Mouse (Mus musculus): ENCODE data around the gene Kdm2a. TPM values are rescaled to one million over a fixed set of nuclear protein-coding genes. Genes with fewer than 3 reads are reported as not detected.

Gene Kdm2a
- total RNA-seq, 2 experiments from 2014 or later = 50.4 to 54.4 TPM

DNA sequence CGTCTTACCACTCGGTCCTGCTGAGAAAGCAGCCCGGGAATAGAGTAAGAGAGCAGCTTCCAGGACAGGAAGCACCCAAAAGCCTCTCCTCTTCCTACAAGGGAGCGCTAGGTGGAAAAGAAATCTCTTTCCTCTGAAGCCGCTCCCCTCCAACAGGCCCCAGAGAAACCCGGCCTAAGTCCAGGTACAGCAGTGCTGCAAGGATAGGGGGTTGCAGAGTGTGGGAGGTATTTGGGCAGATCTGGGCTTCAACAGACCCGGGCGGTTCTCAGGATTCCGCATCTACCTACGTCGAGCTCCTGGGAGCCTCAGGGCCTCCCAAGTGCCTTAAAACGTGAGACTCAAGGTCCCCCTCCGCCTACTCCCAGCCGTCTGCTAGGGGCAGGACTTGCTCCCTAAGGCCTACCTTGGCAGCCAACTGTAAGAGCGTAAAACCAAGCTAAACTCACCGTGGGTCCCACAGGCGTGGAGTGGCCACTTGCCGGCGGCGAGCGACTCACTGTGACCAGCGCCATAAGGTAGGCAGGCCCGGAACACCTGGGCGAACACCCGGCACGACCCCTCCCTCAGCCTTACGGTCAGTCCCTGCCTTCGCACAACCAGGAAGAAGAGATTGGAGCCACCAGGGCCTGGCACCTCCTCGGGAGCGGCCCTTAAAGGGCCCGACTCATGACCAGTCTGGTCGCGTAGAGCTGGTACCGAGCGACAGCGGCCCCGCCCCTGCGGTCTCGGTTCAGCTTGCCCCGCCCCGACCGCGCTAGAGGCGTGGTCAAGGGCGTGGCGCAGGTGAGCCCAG is 129.3 kb downstream of the Kdm2a start, which contains the start of gene Ssh3:
Gene Ssh3 (minus strand): TSS at position 615 of the 796 bp plus-strand sequence.
- DNase-seq = peak; percentile 58 to 64
- intact Hi-C loops (cut with DNase I) = no loop called here

DNA sequence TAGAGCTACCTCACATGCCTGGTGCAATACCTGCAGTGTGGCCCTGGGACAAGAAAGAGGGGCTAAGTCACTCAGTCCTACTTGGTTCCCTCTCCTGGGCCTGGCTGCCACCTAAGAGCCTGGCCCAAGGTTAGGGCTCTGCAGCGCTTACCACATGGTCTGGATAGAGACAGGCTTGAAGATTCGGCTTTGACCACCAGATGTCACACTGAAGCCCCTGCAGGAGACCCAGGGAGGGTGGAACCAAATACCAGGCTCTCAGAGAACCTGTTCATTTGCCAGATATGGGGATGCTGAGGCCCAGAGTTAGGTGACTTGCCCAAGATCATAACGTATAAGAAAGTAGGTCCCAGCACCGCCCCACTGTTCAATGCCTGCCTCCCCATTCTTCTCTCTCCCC is 132.1 kb downstream of the Kdm2a start:
- DNase-seq = no peak
- intact Hi-C loops (cut with DNase I) = no loop called here

Other genes with a start within 250 kb of the Kdm2a start
- gene Coro1b, start 249.7 kb downstream of the Kdm2a start, total RNA-seq (2021) = 10 to 100 TPM; 87.2 to 90.7 TPM
- 1 to 10 TPM; 1.6 to 2.2 TPM for gene Ptprcap, start 244.7 kb downstream of the Kdm2a start, total RNA-seq (2021)
- 10 to 100 TPM; 22.4 to 24.3 TPM for gene Rps6kb2, start 234.9 kb downstream of the Kdm2a start, total RNA-seq (2021)
- gene Carns1, start 222.8 kb downstream of the Kdm2a start, total RNA-seq (2021) = 10 to 100 TPM; 40.2 to 53.6 TPM
- gene Tbc1d10c, start 207.0 kb downstream of the Kdm2a start, total RNA-seq (2021) = 1 to 10 TPM; 2.6 to 2.9 TPM
- 100 to 1,000 TPM; 420 to 454 TPM for gene Ppp1ca, start 206.2 kb downstream of the Kdm2a start, total RNA-seq (2021)
- 1 to 10 TPM; 6.0 to 8.6 TPM for gene Rad9a, start 196.6 kb downstream of the Kdm2a start, total RNA-seq (2021)
- gene Clcf1, start 184.0 kb downstream of the Kdm2a start, total RNA-seq (2021) = 1 to 10 TPM; 1.6 to 2.5 TPM
- not detected for gene AC109138.7, start 183.9 kb downstream of the Kdm2a start, total RNA-seq (2021)
- gene Pold4, start 166.4 kb downstream of the Kdm2a start, total RNA-seq (2021) = 10 to 100 TPM; 10.7 to 13.5 TPM
- gene Ssh3, start 129.1 kb downstream of the Kdm2a start, total RNA-seq (2021) = 10 to 100 TPM in 1 of 2 experiments, 1 to 10 TPM in 1; 10.0 to 12.0 TPM
- 1 to 10 TPM in 1 of 2 experiments, under 1 TPM in 1; 0.98 to 1.5 TPM for gene Ankrd13d, start 115.1 kb downstream of the Kdm2a start, total RNA-seq (2021)
- gene Grk2, start 92.1 kb downstream of the Kdm2a start, total RNA-seq (2021) = 10 to 100 TPM; 51.4 to 57.2 TPM
- gene Rhod, start 41.1 kb upstream of the Kdm2a start, total RNA-seq (2021) = 10 to 100 TPM in 1 of 2 experiments, 1 to 10 TPM in 1; 8.5 to 10.6 TPM
- 1 to 10 TPM in 1 of 2 experiments, under 1 TPM in 1; 0.47 to 2.7 TPM for gene Syt12, start 79.2 kb upstream of the Kdm2a start, total RNA-seq (2021)
- 1 to 10 TPM in 1 of 2 experiments, under 1 TPM in 1; 0.30 to 1.0 TPM for gene 2010003K11Rik, start 100.3 kb upstream of the Kdm2a start, total RNA-seq (2021)
- 10 to 100 TPM in 1 of 2 experiments, 1 to 10 TPM in 1; 7.1 to 22.9 TPM for gene Pcx, start 112.2 kb upstream of the Kdm2a start, total RNA-seq (2021)
- gene Lrfn4, start 217.4 kb upstream of the Kdm2a start, total RNA-seq (2021) = 10 to 100 TPM; 12.6 to 16.0 TPM
- 10 to 100 TPM; 14.9 to 16.2 TPM for gene Rce1, start 227.4 kb upstream of the Kdm2a start, total RNA-seq (2021)